Mouse (Mus musculus) hindbrain, postnatal 0 days (tissue): ENCODE results near the gene Lag3. TPM values are rescaled to one million over a fixed set of nuclear protein-coding genes. Genes with fewer than 3 reads are reported as not detected.

Experiments used
- ATAC-seq: fragments of 200-750 bp; cut with Nextera tagmentation; 2 replicates; pipeline ENCODE4 v1.8.0; 2017; ENCODE audit warnings: mild to moderate bottlenecking, moderate TSS enrichment, moderate library complexity
- DNase-seq: peaks from one replicate; pipeline ENCODE4 v3.0.0-alpha.2; 2015; ENCODE audit warnings: low spot score
- H3K27ac ChIP-seq: fragments of 300-500 bp; sonication (generic); 2 replicates; pipeline ENCODE4 v1.5.1; 2014; ENCODE audit warnings: mild to moderate bottlenecking
- H3K27me3 ChIP-seq: fragments of 300-500 bp; sonication (generic); 2 replicates; pipeline ENCODE4 v1.6.1; 2014; ENCODE audit warnings: low read length, mixed read lengths; ENCODE audit not compliant: insufficient read depth
- H3K36me3 ChIP-seq: fragments of 300-500 bp; sonication (generic); 2 replicates; pipeline ENCODE4 v1.6.1; 2014; ENCODE audit warnings: low read length, mixed read lengths; ENCODE audit not compliant: insufficient read depth
- H3K4me1 ChIP-seq: fragments of 300-500 bp; sonication (generic); 2 replicates; pipeline ENCODE4 v1.6.1; 2014; ENCODE audit warnings: antibody characterized with exemption, low read length, mixed read lengths; ENCODE audit not compliant: insufficient read depth
- H3K4me2 ChIP-seq: fragments of 300-500 bp; sonication (generic); 2 replicates; pipeline ENCODE4 v1.6.1; 2014; ENCODE audit warnings: low read depth, mild to moderate bottlenecking, low read length, moderate library complexity, mixed read lengths
- H3K4me3 ChIP-seq: fragments of 300-500 bp; sonication (generic); 2 replicates; pipeline ENCODE4 v1.5.1; 2014; ENCODE audit warnings: low read length
- H3K9ac ChIP-seq: fragments of 300-500 bp; sonication (generic); replicated peaks from 2 replicates; pipeline ENCODE4 v1.6.1; 2014; ENCODE audit warnings: mild to moderate bottlenecking, low read length, moderate library complexity, mixed read lengths
- H3K9me3 ChIP-seq: fragments of 300-500 bp; sonication (generic); 2 replicates; pipeline ENCODE4 v1.6.1; 2016; ENCODE audit warnings: low read length, mixed read lengths
- CTCF ChIP-seq: IDR thresholded peaks from 2 replicates; pipeline ENCODE4 v1.5.1; 2016; ENCODE audit warnings: antibody characterized with exemption, control low read depth, low read depth
- WGBS: fragments of 180-500 bp; shearing (Covaris S2); extraction: QIAGEN DNeasy Blood & Tissue Kit; methylation state at CpG from one replicate; pipeline ENCODE4 v1.1.7; 2014; 5-methylcytosine and 5-hydroxymethylcytosine counted together
- polyA plus RNA-seq: library from polyadenylated mRNA; unstranded; fragments of >200 nt; fragmentation: Nextera tagmentation; extraction: Ambion mirVana; gene quantifications from 2 replicates; pipeline ENCODE4 v1.2.1, GENCODE M21; 2015
- total RNA-seq: library from RNA; depleted of rRNA; stranded (reverse); fragments of >200 nt; gene quantifications from 2 replicates; pipeline ENCODE4 v1.2.3, GENCODE M21; 2014

Gene Lag3
- total and polyA plus RNA-seq, 2 experiments from 2014 or later = 2.2 to 3.6 TPM

GRCm38 (mm10) chr6:124941679-124942078 lies 30.2 kb upstream of the Lag3 start:
- 100% methylated on average over 1 of the region's 1 CpGs for WGBS
- DNase-seq (no peak), ATAC-seq (no peak)
- Histone ChIP-seq H3K9ac (no peak overlapping the region), H3K4me1 (no peaks in the 10 kb centered on the region), H3K4me3 (no peak overlapping the region), H3K27ac (no peak overlapping the region), H3K4me2 (no peak overlapping the region), H3K36me3 (peaks cover 2% of the 10 kb centered on the region; the same call in 1 of the 2 replicates), H3K9me3 (no peaks in the 10 kb centered on the region), H3K27me3 (no peaks in the 10 kb centered on the region)
- TF ChIP-seq CTCF = no peak

DNA sequence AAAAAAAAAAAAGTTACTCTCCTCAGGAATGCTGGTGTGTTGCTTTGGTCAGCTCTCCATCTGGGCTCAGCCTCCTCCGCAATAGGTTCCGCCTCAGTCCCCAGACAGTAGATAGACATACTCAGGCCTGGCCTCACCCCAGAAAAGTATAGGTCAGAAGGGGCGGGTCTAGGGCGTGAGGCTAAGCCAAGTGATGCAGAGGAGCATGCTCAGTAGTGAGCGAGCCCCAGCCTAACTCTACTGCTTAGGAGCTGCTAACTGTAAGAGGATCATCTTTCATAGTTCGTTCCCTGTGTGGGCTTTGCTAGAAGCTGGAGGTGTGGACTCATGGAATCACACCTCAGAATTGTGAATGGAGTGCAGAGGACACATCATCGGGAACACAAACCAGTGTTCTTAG lies 27.0 kb upstream of the Lag3 start:
- Histone ChIP-seq H3K36me3 (peaks cover 30% of the 10 kb centered on the region), H3K4me1 (no peaks in the 10 kb centered on the region)
- 94% methylated on average over 7 of the region's 7 CpGs for WGBS

GRCm38 (mm10) chr6:124937493-124937892 lies 26.0 kb upstream of the Lag3 start:
- TF ChIP-seq CTCF = no peak
- H3K36me3 ChIP-seq = peaks cover 30% of the 10 kb centered on the region
- WGBS = 81% methylated on average over 2 of the region's 2 CpGs

More for the DNA sequence above, 27.0 kb upstream of the Lag3 start:
- H3K4me2 ChIP-seq = no peak overlapping the region
- H3K4me3 ChIP-seq = no peak overlapping the region
- no peak for TF ChIP-seq CTCF
- DNase-seq = no peak
- H3K27me3 ChIP-seq = no peaks in the 10 kb centered on the region
- no peaks in the 10 kb centered on the region for H3K9me3 ChIP-seq
- no peak overlapping the region for H3K27ac ChIP-seq
- no peak overlapping the region for H3K9ac ChIP-seq
- no peak for ATAC-seq

GRCm38 (mm10) chr6:124936681-124937080 lies 25.2 kb upstream of the Lag3 start:
- no peak for ATAC-seq
- H3K4me1 ChIP-seq = peaks cover 5% of the 10 kb centered on the region; the same call in 1 of the 2 replicates
- no peak for TF ChIP-seq CTCF
- H3K36me3 ChIP-seq = peaks cover 30% of the 10 kb centered on the region
- no peak for DNase-seq
- H3K9ac ChIP-seq = no peak overlapping the region
- H3K27me3 ChIP-seq = no peaks in the 10 kb centered on the region
- no peak overlapping the region for H3K27ac ChIP-seq
- no peak overlapping the region for H3K4me3 ChIP-seq
- no peaks in the 10 kb centered on the region for H3K9me3 ChIP-seq
- WGBS = 77% methylated on average over 1 of the region's 1 CpGs
- H3K4me2 ChIP-seq = no peak overlapping the region

More at GRCm38 (mm10) chr6:124937493-124937892, 26.0 kb upstream of the Lag3 start:
- Histone ChIP-seq H3K4me2 (no peak overlapping the region), H3K9me3 (no peaks in the 10 kb centered on the region), H3K9ac (no peak overlapping the region), H3K4me1 (peaks cover under 1% of the 10 kb centered on the region; the same call in 1 of the 2 replicates), H3K27me3 (no peaks in the 10 kb centered on the region), H3K27ac (no peak overlapping the region), H3K4me3 (no peak overlapping the region)
- no peak for DNase-seq
- ATAC-seq = 0 out of 2 replicates have a peak, but pooled peaks have one; percentile 6

GRCm38 (mm10) chr6:124934670-124935069 lies 23.2 kb upstream of the Lag3 start:
- H3K9ac ChIP-seq = no peak overlapping the region

GRCm38 (mm10) chr6:124933127-124933526 lies 21.6 kb upstream of the Lag3 start:
- DNase-seq (no peak), ATAC-seq (no peak)
- TF ChIP-seq CTCF = no peak
- Histone ChIP-seq H3K9me3 (no peaks in the 10 kb centered on the region), H3K36me3 (peaks cover 30% of the 10 kb centered on the region), H3K4me2 (peak overlapping the region; percentile 89), H3K4me1 (peaks cover 5% of the 10 kb centered on the region; the same call in 1 of the 2 replicates), H3K27ac (no peak overlapping the region), H3K27me3 (no peaks in the 10 kb centered on the region), H3K9ac (no peak overlapping the region), H3K4me3 (no peak overlapping the region)
- WGBS = 90% methylated on average over 3 of the region's 3 CpGs

More at GRCm38 (mm10) chr6:124934670-124935069, 23.2 kb upstream of the Lag3 start:
- no peak for TF ChIP-seq CTCF
- peaks cover 30% of the 10 kb centered on the region for H3K36me3 ChIP-seq
- H3K9me3 ChIP-seq = no peaks in the 10 kb centered on the region
- peaks cover 5% of the 10 kb centered on the region; the same call in 1 of the 2 replicates for H3K4me1 ChIP-seq
- no peak for ATAC-seq
- no peaks in the 10 kb centered on the region for H3K27me3 ChIP-seq
- no peak overlapping the region for H3K4me2 ChIP-seq
- H3K4me3 ChIP-seq = no peak overlapping the region
- DNase-seq = no peak
- no peak overlapping the region for H3K27ac ChIP-seq
- WGBS = 95% methylated on average over 7 of the region's 7 CpGs

GRCm38 (mm10) chr6:124932314-124932695 lies 20.8 kb upstream of the Lag3 start:
- peak overlapping the region; percentile 92 for H3K4me3 ChIP-seq

More at GRCm38 (mm10) chr6:124932314-124932695, 20.8 kb upstream of the Lag3 start:
- Histone ChIP-seq H3K36me3 (peaks cover 30% of the 10 kb centered on the region), H3K27me3 (no peaks in the 10 kb centered on the region), H3K4me2 (peak overlapping the region; percentile 89), H3K4me1 (peaks cover 5% of the 10 kb centered on the region; the same call in 1 of the 2 replicates), H3K27ac (peak overlapping the region; percentile 99), H3K9ac (peak overlapping the region; percentile 96), H3K9me3 (no peaks in the 10 kb centered on the region)
- WGBS = 38% methylated on average over 12 of the region's 12 CpGs
- ATAC-seq (no peak), DNase-seq (no peak)
- no peak for TF ChIP-seq CTCF
